Mouse (Mus musculus) kidney, adult 2 months (tissue): ENCODE measurements around the gene Hdgf.

Experiments
- CTCF ChIP-seq: fragments of 200-500 bp; conservative IDR thresholded peaks from 2 replicates; pipeline ENCODE4 v1.5.1; 2011; ENCODE audit warnings: low read depth, mild to moderate bottlenecking, control low read depth, low read length, moderate library complexity, mixed read lengths; ENCODE audit not compliant: insufficient read depth, insufficient read length
- POLR2A ChIP-seq: fragments of 200-500 bp; IDR thresholded peaks from one replicate; pipeline ENCODE4 v1.6.1; 2011; ENCODE audit warnings: low read depth, low read length, control low read depth

- TF ChIP-seq POLR2A: no peak
- TF ChIP-seq CTCF: no peak
Measured at GRCm38 (mm10) chr3:87891481-87891880, 14.6 kb upstream of the Hdgf start.
